Mouse (Mus musculus): ENCODE data around the gene Lrrc10b. TPM values are rescaled to one million over a fixed set of nuclear protein-coding genes. Genes with fewer than 3 reads are reported as not detected.

Lrrc10b gene
- 0.65 and 1.9 TPM in 2 replicates for polyA plus RNA-seq (2015; fragmentation: Nextera tagmentation; extraction: Ambion mirVana)

GRCm38 (mm10) chr19:10456752-10457483 is at the start of gene Lrrc10b:
Lrrc10b (minus strand) TSS chr19:10457473.

GRCm38 (mm10) chr19:10482703-10483102 is 25.4 kb upstream of the Lrrc10b start, which contains the start of gene Ppp1r32:
Ppp1r32 (minus strand) TSS chr19:10482928.

Other genes starting within 250 kb of the Lrrc10b start
- gene Myrf, start 216.7 kb downstream of the Lrrc10b start, polyA plus RNA-seq (2015; fragmentation: Nextera tagmentation; extraction: Ambion mirVana) = 3.1 and 4.0 TPM in 2 replicates
- 1.7 and 2.6 TPM in 2 replicates for gene Dagla, start 152.6 kb downstream of the Lrrc10b start, polyA plus RNA-seq (2015; fragmentation: Nextera tagmentation; extraction: Ambion mirVana)
- 5.5 and 7.3 TPM in 2 replicates for gene Syt7, start 68.4 kb downstream of the Lrrc10b start, polyA plus RNA-seq (2015; fragmentation: Nextera tagmentation; extraction: Ambion mirVana)
- gene Ppp1r32, start 25.5 kb upstream of the Lrrc10b start, polyA plus RNA-seq (2015; fragmentation: Nextera tagmentation; extraction: Ambion mirVana) = not detected in 2 replicates
- 22.1 and 25.6 TPM in 2 replicates for gene Cpsf7, start 67.8 kb upstream of the Lrrc10b start, polyA plus RNA-seq (2015; fragmentation: Nextera tagmentation; extraction: Ambion mirVana)
- gene Sdhaf2, start 68.7 kb upstream of the Lrrc10b start, polyA plus RNA-seq (2015; fragmentation: Nextera tagmentation; extraction: Ambion mirVana) = 57.9 and 63.1 TPM in 2 replicates
- 32.8 and 45.4 TPM in 2 replicates for gene Tmem216, start 98.8 kb upstream of the Lrrc10b start, polyA plus RNA-seq (2015; fragmentation: Nextera tagmentation; extraction: Ambion mirVana)
- gene Cyb561a3, start 119.7 kb upstream of the Lrrc10b start, polyA plus RNA-seq (2015; fragmentation: Nextera tagmentation; extraction: Ambion mirVana) = 13.8 and 18.1 TPM in 2 replicates
- gene Tmem138, start 119.9 kb upstream of the Lrrc10b start, polyA plus RNA-seq (2015; fragmentation: Nextera tagmentation; extraction: Ambion mirVana) = 22.6 and 28.9 TPM in 2 replicates
- 131 and 176 TPM in 2 replicates for gene Ddb1, start 147.9 kb upstream of the Lrrc10b start, polyA plus RNA-seq (2015; fragmentation: Nextera tagmentation; extraction: Ambion mirVana)
- gene Tkfc, start 148.2 kb upstream of the Lrrc10b start, polyA plus RNA-seq (2015; fragmentation: Nextera tagmentation; extraction: Ambion mirVana) = 15.3 and 15.4 TPM in 2 replicates
- 0.79 and 1.2 TPM in 2 replicates for gene Vwce, start 176.7 kb upstream of the Lrrc10b start, polyA plus RNA-seq (2015; fragmentation: Nextera tagmentation; extraction: Ambion mirVana)
- gene Pga5, start 220.6 kb upstream of the Lrrc10b start, polyA plus RNA-seq (2015; fragmentation: Nextera tagmentation; extraction: Ambion mirVana) = 2.2 and 49.2 TPM in 2 replicates
- 21.1 and 25.3 TPM in 2 replicates for gene Vps37c, start 231.3 kb upstream of the Lrrc10b start, polyA plus RNA-seq (2015; fragmentation: Nextera tagmentation; extraction: Ambion mirVana)

Measured in adrenal gland, postnatal 0 days (tissue).